Mouse (Mus musculus) CH12.LX (cell line): ENCODE data around the gene Pla2g12a. TPM values are rescaled to one million over a fixed set of nuclear protein-coding genes. Genes with fewer than 3 reads are reported as not detected.

Source experiments
- DNase-seq: peaks from one replicate; pipeline ENCODE4 v3.0.0-alpha.2; 2013; ENCODE audit errors: extremely low read depth
- H3K27ac ChIP-seq: 2 replicates; pipeline ENCODE4 v1.5.1; 2012; ENCODE audit warnings: low read depth, mild to moderate bottlenecking, control low read depth, moderate library complexity; ENCODE audit not compliant: insufficient read depth
- H3K27me3 ChIP-seq: replicated peaks from 2 replicates; pipeline ENCODE3; 2012; ENCODE audit warnings: inconsistent platforms
- H3K36me3 ChIP-seq, 2 experiments: replicated peaks in 1 of 2; 2 replicates each; pipeline versions ENCODE3 to v1.6.1; 2012; ENCODE audit warnings: inconsistent platforms in 1 of 2, low read length in 1 of 2, mild to moderate bottlenecking in 1 of 2, mixed read lengths in 1 of 2, moderate library complexity in 1 of 2; ENCODE audit not compliant: control insufficient read depth in 1 of 2, insufficient read depth in 1 of 2
- H3K4me1 ChIP-seq, 2 experiments: 2 replicates each; pipeline ENCODE4 v1.6.1; 2012; ENCODE audit warnings: inconsistent platforms in 1 of 2, moderate library complexity in 1 of 2; ENCODE audit not compliant: insufficient read depth in 2 of 2, control insufficient read depth in 1 of 2
- H3K4me2 ChIP-seq: 2 replicates; pipeline ENCODE4 v1.6.1; 2012; ENCODE audit warnings: low read depth, mild to moderate bottlenecking, control low read depth; ENCODE audit not compliant: poor library complexity, insufficient read depth, severe bottlenecking
- H3K4me3 ChIP-seq, 3 experiments: fragments of 150-350 bp in 1 of 3; sonication (generic) in 1 of 3; replicated peaks in 1 of 3; 2 replicates each; pipeline versions ENCODE3 to v1.5.1; 2011 to 2012; ENCODE audit warnings: low read depth in 2 of 3, low read length in 2 of 3, mild to moderate bottlenecking in 2 of 3, moderate library complexity in 2 of 3, control low read depth in 1 of 3, improper control_type of control experiment in 1 of 3, inconsistent platforms in 1 of 3, mixed read lengths in 1 of 3; ENCODE audit not compliant: poor library complexity in 1 of 3
- H3K79me2 ChIP-seq: replicated peaks from 2 replicates; pipeline ENCODE4 v1.6.1; 2012; ENCODE audit warnings: mild to moderate bottlenecking, moderate library complexity; ENCODE audit not compliant: control insufficient read depth, poor library complexity, insufficient read depth, severe bottlenecking; ENCODE audit errors: extremely low read depth
- H3K9ac ChIP-seq: 2 replicates; pipeline ENCODE4 v1.6.1; 2012; ENCODE audit warnings: low read depth, mild to moderate bottlenecking, control low read depth, moderate library complexity; ENCODE audit not compliant: insufficient read depth
- H3K9me3 ChIP-seq: replicated peaks from 2 replicates; pipeline ENCODE3; 2012; ENCODE audit warnings: low read length, inconsistent platforms, mixed read lengths
- BHLHE40 ChIP-seq: IDR thresholded peaks from 2 replicates; pipeline ENCODE4 v1.6.1; 2011; ENCODE audit warnings: mild to moderate bottlenecking, low read depth, low read length, improper control_type of control experiment
- CHD2 ChIP-seq: IDR thresholded peaks from 2 replicates; pipeline ENCODE4 v1.6.1; 2011; ENCODE audit warnings: low read length, improper control_type of control experiment
- CTCF ChIP-seq, 2 experiments: IDR thresholded peaks in 1 of 2; conservative IDR thresholded peaks in 1 of 2; 2 replicates each; pipeline ENCODE4 v1.5.1; 2011 to 2012; ENCODE audit warnings: low read depth in 2 of 2, low read length in 2 of 2, improper control_type of control experiment in 1 of 2, inconsistent platforms in 1 of 2, mild to moderate bottlenecking in 1 of 2, moderate library complexity in 1 of 2
- E2F4 ChIP-seq: IDR thresholded peaks from 2 replicates; pipeline ENCODE4 v1.6.1; 2011; ENCODE audit warnings: low read depth, low read length, improper control_type of control experiment; ENCODE audit not compliant: insufficient replicate concordance
- ELF1 ChIP-seq: IDR thresholded peaks from 2 replicates; pipeline ENCODE4 v1.6.1; 2014; ENCODE audit warnings: low read depth, mild to moderate bottlenecking, inconsistent platforms, low read length, improper control_type of control experiment
- EP300 ChIP-seq: IDR thresholded peaks from 2 replicates; pipeline ENCODE4 v1.6.1; 2011; ENCODE audit warnings: low read length, improper control_type of control experiment
- ETS1 ChIP-seq: conservative IDR thresholded peaks from 2 replicates; pipeline ENCODE4 v1.6.1; 2012; ENCODE audit warnings: low read depth, mild to moderate bottlenecking, inconsistent platforms, low read length, improper control_type of control experiment, moderate library complexity
- GABPA ChIP-seq: IDR thresholded peaks from 2 replicates; pipeline ENCODE4 v1.6.1; 2012; ENCODE audit warnings: low read depth, low read length, improper control_type of control experiment, inconsistent platforms; ENCODE audit not compliant: insufficient replicate concordance
- HCFC1 ChIP-seq: IDR thresholded peaks from 2 replicates; pipeline ENCODE4 v1.6.1; 2012; ENCODE audit warnings: low read depth, mild to moderate bottlenecking, inconsistent platforms, low read length, improper control_type of control experiment
- JUND ChIP-seq: conservative IDR thresholded peaks from 2 replicates; pipeline ENCODE4 v1.6.1; 2011; ENCODE audit warnings: low read depth, low read length, improper control_type of control experiment
- KAT2A ChIP-seq: IDR thresholded peaks from 2 replicates; pipeline ENCODE4 v1.6.1; 2012; ENCODE audit warnings: low read length, improper control_type of control experiment, inconsistent platforms; ENCODE audit not compliant: insufficient replicate concordance
- MAFK ChIP-seq: IDR thresholded peaks from 2 replicates; pipeline ENCODE4 v1.6.1; 2011; ENCODE audit warnings: low read length, improper control_type of control experiment; ENCODE audit not compliant: insufficient replicate concordance
- MAX ChIP-seq: IDR thresholded peaks from 2 replicates; pipeline ENCODE4 v1.6.1; 2011; ENCODE audit warnings: low read length, improper control_type of control experiment
- MAZ ChIP-seq: IDR thresholded peaks from 2 replicates; pipeline ENCODE4 v1.6.1; 2012; ENCODE audit warnings: low read depth, mild to moderate bottlenecking, inconsistent platforms, low read length, improper control_type of control experiment, moderate library complexity
- MEF2A ChIP-seq: IDR thresholded peaks from 2 replicates; pipeline ENCODE4 v1.6.1; 2014; ENCODE audit warnings: low read depth, mild to moderate bottlenecking, inconsistent platforms, low read length, improper control_type of control experiment, borderline replicate concordance
- MXI1 ChIP-seq: IDR thresholded peaks from 2 replicates; pipeline ENCODE4 v1.6.1; 2011; ENCODE audit warnings: mild to moderate bottlenecking, low read depth, low read length, improper control_type of control experiment
- MYC ChIP-seq: IDR thresholded peaks from 2 replicates; pipeline ENCODE4 v1.6.1; 2011; ENCODE audit warnings: low read depth, mild to moderate bottlenecking, improper control_type of control experiment, low read length
- NELFE ChIP-seq: IDR thresholded peaks from 2 replicates; pipeline ENCODE4 v1.6.1; 2011; ENCODE audit warnings: low read depth, low read length, improper control_type of control experiment
- PAX5 ChIP-seq: IDR thresholded peaks from 2 replicates; pipeline ENCODE4 v1.6.1; 2012; ENCODE audit warnings: low read length, inconsistent platforms, mixed read lengths
- POLR2AphosphoS2 ChIP-seq: IDR thresholded peaks from 2 replicates; pipeline ENCODE4 v1.6.1; 2011; ENCODE audit warnings: low read depth, low read length, improper control_type of control experiment
- RAD21 ChIP-seq: IDR thresholded peaks from 2 replicates; pipeline ENCODE4 v1.6.1; 2011; ENCODE audit warnings: low read depth, mild to moderate bottlenecking, low read length, improper control_type of control experiment, moderate library complexity
- RCOR1 ChIP-seq: conservative IDR thresholded peaks from 2 replicates; pipeline ENCODE4 v1.6.1; 2012; ENCODE audit warnings: low read depth, mild to moderate bottlenecking, inconsistent platforms, low read length, improper control_type of control experiment
- SMC3 ChIP-seq: IDR thresholded peaks from 2 replicates; pipeline ENCODE4 v1.6.1; 2011; ENCODE audit warnings: low read depth, low read length, improper control_type of control experiment
- TCF12 ChIP-seq: IDR thresholded peaks from 2 replicates; pipeline ENCODE4 v1.6.1; 2014; ENCODE audit warnings: low read depth, mild to moderate bottlenecking, inconsistent platforms, low read length, improper control_type of control experiment
- UBTF ChIP-seq: IDR thresholded peaks from 2 replicates; pipeline ENCODE4 v1.6.1; 2012; ENCODE audit warnings: low read depth, mild to moderate bottlenecking, inconsistent platforms, low read length, improper control_type of control experiment, moderate library complexity
- USF2 ChIP-seq: conservative IDR thresholded peaks from 2 replicates; pipeline ENCODE4 v1.6.1; 2011; ENCODE audit warnings: low read depth, low read length, improper control_type of control experiment
- ZKSCAN1 ChIP-seq: IDR thresholded peaks from 2 replicates; pipeline ENCODE4 v1.6.1; 2012; ENCODE audit warnings: low read depth, inconsistent platforms, low read length, improper control_type of control experiment, borderline replicate concordance
- ZMIZ1 ChIP-seq: IDR thresholded peaks from 2 replicates; pipeline ENCODE4 v1.6.1; 2012; ENCODE audit warnings: low read depth, mild to moderate bottlenecking, inconsistent platforms, low read length, improper control_type of control experiment
- ZNF384 ChIP-seq: IDR thresholded peaks from 2 replicates; pipeline ENCODE4 v1.6.1; 2012; ENCODE audit warnings: low read depth, low read length, improper control_type of control experiment, inconsistent platforms
- dilution Hi-C: fragments of 300-500 bp; cut with MboI; formaldehyde crosslinking; loops from 2 replicates; pipeline ENCODE4 v1.14.3; 2020; ENCODE audit warnings: low sequenced_read_pairs; ENCODE audit not compliant: extremely low pct_unique_long_range_greater_than_20kb, extremely low pct_ligation_motif_present
- in situ Hi-C: fragments of 300-500 bp; cut with MboI; formaldehyde crosslinking; loops from 3 replicates; pipeline ENCODE4 v1.14.3; 2019; ENCODE audit warnings: low sequenced_read_pairs, low pct_ligation_motif_present, low pct_unique_long_range_greater_than_20kb, mixed read lengths
- polyA plus RNA-seq: library from polyadenylated mRNA; unstranded; fragments of >175 nt; gene quantifications from 2 replicates; pipeline ENCODE4 v1.2.1, GENCODE M21; 2012; ENCODE audit warnings: low read depth; ENCODE audit not compliant: insufficient read length
- total RNA-seq, 2 experiments: library from RNA; depleted of rRNA; stranded (reverse); fragments of 300-350 nt in 1 of 2; fragments of >200 nt in 1 of 2; gene quantifications; 2 replicates each; pipeline ENCODE4 v1.2.3; 2012 to 2014

Pla2g12a gene
- total and polyA plus RNA-seq, 3 experiments = 50.2 to 78.3 (median 58.6) TPM

DNA sequence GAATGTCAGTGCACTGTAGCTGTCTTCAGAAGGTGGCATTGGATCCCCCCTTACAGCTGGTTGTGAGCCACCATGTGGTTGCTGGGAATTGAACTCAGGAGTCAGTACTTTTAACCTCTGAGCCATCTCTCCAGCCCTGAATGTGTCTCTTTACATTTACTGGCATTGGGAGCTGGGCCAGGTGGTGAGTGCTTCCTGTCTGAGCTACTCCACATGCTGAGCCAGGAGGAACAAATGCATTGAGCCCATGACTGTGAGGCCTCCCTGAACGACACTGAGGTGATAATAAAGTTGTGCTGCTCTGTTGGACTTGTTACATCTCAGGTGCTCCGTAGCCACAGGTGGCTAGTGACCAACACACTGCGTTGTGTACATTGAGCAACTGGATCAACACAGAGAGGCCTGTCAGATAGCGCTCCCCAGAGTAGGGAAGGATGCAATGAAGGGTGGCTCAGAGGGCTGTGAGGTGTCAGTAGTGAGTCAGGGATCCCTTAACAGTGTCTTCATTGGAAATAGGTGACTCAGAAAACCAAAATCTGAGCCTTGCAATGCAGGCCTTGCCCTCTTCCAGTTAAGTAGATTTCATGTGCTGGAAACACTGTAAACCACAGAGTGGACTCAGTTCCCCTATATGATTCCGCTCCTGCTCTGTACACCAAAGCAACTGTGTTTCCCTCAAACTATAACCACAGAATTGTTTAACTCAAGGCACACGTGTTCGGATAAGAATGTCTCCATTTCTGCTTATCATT is 26.2 kb downstream of the Pla2g12a start (continued):
- peak; percentile 67; the same call in 1 of the 2 replicates for TF ChIP-seq MEF2A
- no peak for TF ChIP-seq PAX5
- TF ChIP-seq HCFC1 = no peak
- TF ChIP-seq CHD2 = no peak
- peak; percentile 61; the same call in 1 of the 2 replicates for TF ChIP-seq MAFK
- peak; percentile 87; the same call in 1 of the 2 replicates for TF ChIP-seq RCOR1
- TF ChIP-seq RAD21 = peak; percentile 8
- TF ChIP-seq ELF1 = no peak
- TF ChIP-seq ZMIZ1 = no peak
- TF ChIP-seq ZKSCAN1 = no peak
- peak; percentile 55; the same call in 1 of the 2 replicates for TF ChIP-seq JUND
- peak; percentile 87 for TF ChIP-seq BHLHE40
- no peak for TF ChIP-seq KAT2A
- peak; percentile 70; the same call in 1 of the 2 replicates for TF ChIP-seq MYC
- TF ChIP-seq EP300 = peak; percentile 90
- TF ChIP-seq MAZ = 0 out of 2 replicates have a peak, but pooled peaks have one; percentile 16
- TF ChIP-seq, all 38 proteins: peak for 16

DNA sequence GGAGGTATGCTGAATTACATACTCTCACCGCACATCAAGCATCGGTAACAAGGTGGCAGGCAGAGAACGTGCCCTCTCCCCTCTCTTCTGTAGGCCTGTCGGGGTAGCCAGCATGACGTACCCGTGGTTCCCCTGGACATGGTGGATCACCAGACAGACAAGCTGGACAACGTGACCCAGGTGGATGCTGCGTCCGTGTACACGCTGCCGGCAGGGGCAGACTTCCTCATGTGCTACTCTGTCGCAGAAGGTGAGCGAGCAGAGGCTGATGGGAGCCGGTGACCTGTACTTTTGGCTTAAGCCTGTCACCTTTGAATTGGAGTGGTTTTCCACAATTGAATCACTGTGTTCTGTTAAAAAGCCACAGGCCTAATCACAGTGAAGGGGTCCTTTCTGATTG is 33.6 kb downstream of the Pla2g12a start:
- H3K36me3 ChIP-seq = peaks cover 12 to 61% of the 10 kb centered on the region in 2 experiments

DNA sequence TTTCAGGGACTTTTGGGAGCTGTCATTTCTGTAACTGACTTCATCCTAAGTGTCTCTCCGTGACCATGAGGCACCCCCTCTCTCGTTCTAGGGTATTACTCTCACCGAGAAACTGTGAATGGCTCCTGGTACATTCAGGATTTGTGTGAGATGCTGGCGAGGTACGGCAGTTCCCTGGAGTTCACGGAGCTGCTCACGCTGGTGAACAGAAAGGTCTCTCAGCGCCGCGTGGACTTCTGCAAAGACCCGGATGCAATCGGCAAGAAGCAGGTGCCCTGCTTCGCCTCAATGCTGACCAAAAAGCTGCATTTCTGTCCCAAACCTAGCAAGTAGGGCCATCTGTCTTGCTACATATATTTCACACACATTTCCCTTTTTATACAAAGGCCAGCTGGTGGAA is 34.8 kb downstream of the Pla2g12a start:
- dilution Hi-C loops = no loop called here
- H3K36me3 ChIP-seq = peaks cover 12 to 56% of the 10 kb centered on the region in 2 experiments
- H3K4me3 ChIP-seq = no peak overlapping the region
- H3K9ac ChIP-seq = no peak overlapping the region
- DNase-seq = no peak
- H3K4me2 ChIP-seq = no peak overlapping the region
- in situ Hi-C loops = loop anchor here (25.0 kb wide), 1 partner anchor 774 kb away; no protein-coding TSS in a partner anchor
- no peaks in the 10 kb centered on the region for H3K9me3 ChIP-seq
- no peak overlapping the region for H3K27ac ChIP-seq
- no peaks in the 10 kb centered on the region for H3K4me1 ChIP-seq
- H3K27me3 ChIP-seq = no peaks in the 10 kb centered on the region
- no peaks in the 10 kb centered on the region for H3K79me2 ChIP-seq
- no peak for TF ChIP-seq KAT2A
- TF ChIP-seq POLR2AphosphoS2 = no peak
- no peak for TF ChIP-seq CTCF (conservative IDR thresholded peaks at IDR 0.05 in 1 of 2, IDR thresholded peaks at IDR 0.05 in 1 of 2; ENCODE audit: low read depth in 2 of 2, low read length in 2 of 2)
- TF ChIP-seq NELFE = no peak
- no peak for TF ChIP-seq MAX
- TF ChIP-seq ETS1 = no peak
- no peak for TF ChIP-seq SMC3
- no peak for TF ChIP-seq TCF12
- TF ChIP-seq MXI1 = no peak
- no peak for TF ChIP-seq ZNF384
- no peak for TF ChIP-seq E2F4
- TF ChIP-seq UBTF = no peak
- no peak for TF ChIP-seq USF2
- TF ChIP-seq CHD2 = no peak
- no peak for TF ChIP-seq RCOR1
- no peak for TF ChIP-seq BHLHE40
- no peak for TF ChIP-seq MAFK

More for the DNA sequence above, 33.6 kb downstream of the Pla2g12a start:
- Histone ChIP-seq H3K27me3 (no peaks in the 10 kb centered on the region), H3K9ac (no peak overlapping the region), H3K4me3 (no peak overlapping the region), H3K4me1 (no peaks in the 10 kb centered on the region), H3K79me2 (no peaks in the 10 kb centered on the region), H3K4me2 (no peak overlapping the region), H3K27ac (no peak overlapping the region), H3K9me3 (no peaks in the 10 kb centered on the region)
- TF ChIP-seq MYC (no peak), GABPA (no peak), SMC3 (no peak)
- in situ Hi-C loops = loop anchor here (25.0 kb wide), 1 partner anchor 775 kb away; no protein-coding TSS in a partner anchor
- dilution Hi-C loops = no loop called here
- DNase-seq = no peak
